Mouse (Mus musculus) C2C12 (cell line): ENCODE measurements at regions not wholly inside any gene's neighbourhood (a gene's known extent, or its start where the extent isn't known, plus 50 kb on each side); places are given as distances from the start of the nearest gene placed in this dataset.

Source experiments
- CTCF ChIP-seq: IDR thresholded peaks from one replicate; pipeline ENCODE4 v1.5.1; 2011; ENCODE audit not compliant: control insufficient read depth, insufficient read depth, insufficient read length
- FOSL1 ChIP-seq: IDR thresholded peaks from one replicate; pipeline ENCODE4 v1.8.0; 2011; ENCODE audit warnings: mild to moderate bottlenecking, low read length; ENCODE audit not compliant: poor library complexity, insufficient read depth, severe bottlenecking

GRCm38 (mm10) chr12:95059396-95059795 lies 632.6 kb upstream of the Flrt2 start:
- TF ChIP-seq FOSL1 (no peak), CTCF (no peak)
